Mouse (Mus musculus): ENCODE data around the gene Lif. TPM values are rescaled to one million over a fixed set of nuclear protein-coding genes. Genes with fewer than 3 reads are reported as not detected.

The Lif gene
- polyA plus RNA-seq, 1 experiment = 2.2 TPM

- 55% methylated on average over 28 of the region's 28 CpGs for WGBS
- Histone ChIP-seq H3K36me3 (ENCODE audit: control insufficient read depth, insufficient read depth, low read length) (no peaks in the 10 kb centered on the region), H3K27me3 (ENCODE audit: control insufficient read depth, insufficient read depth, low read length) (no peaks in the 10 kb centered on the region; the same call in 1 of the 2 replicates), H3K4me1 (replicated peaks; ENCODE audit: control insufficient read depth, insufficient read depth, low read length) (peaks cover 13% of the 10 kb centered on the region; the same call in 1 of the 2 replicates), H3K27ac (ENCODE audit: control insufficient read depth, insufficient read depth, low read length) (no peak overlapping the region), H3K4me3 (ENCODE audit: control insufficient read depth, insufficient read depth, low read length) (no peak overlapping the region)
- DNase-seq = peak; percentile 88
- TF ChIP-seq CTCF (IDR thresholded peaks at IDR 0.05; ENCODE audit: borderline replicate concordance, control insufficient read depth, extremely low read depth, insufficient read depth, low read length, poor library complexity) = peak; percentile 92
- TF ChIP-seq POLR2A (IDR thresholded peaks at IDR 0.05; ENCODE audit: control insufficient read depth, extremely low read depth, insufficient read depth, low read length, poor library complexity) = no peak
Observed at GRCm38 (mm10) chr11:4220443-4221400, 36.6 kb upstream of the Lif start.

- Histone ChIP-seq H3K27ac (ENCODE audit: control insufficient read depth, insufficient read depth, low read length) (no peak overlapping the region), H3K4me3 (ENCODE audit: control insufficient read depth, insufficient read depth, low read length) (no peak overlapping the region)
- 43% methylated on average over 17 of the region's 17 CpGs for WGBS
Observed at GRCm38 (mm10) chr11:4222046-4222950, 35.1 kb upstream of the Lif start.

GRCm38 (mm10) chr11:4223393-4224188 lies 33.8 kb upstream of the Lif start:
- no peaks in the 10 kb centered on the region for H3K36me3 ChIP-seq (ENCODE audit: control insufficient read depth, insufficient read depth, low read length)
- DNase-seq = no peak
- TF ChIP-seq CTCF (IDR thresholded peaks at IDR 0.05; ENCODE audit: borderline replicate concordance, control insufficient read depth, extremely low read depth, insufficient read depth, low read length, poor library complexity) (no peak), POLR2A (IDR thresholded peaks at IDR 0.05; ENCODE audit: control insufficient read depth, extremely low read depth, insufficient read depth, low read length, poor library complexity) (no peak)
- WGBS = 54% methylated on average over 7 of the region's 7 CpGs
- no peak overlapping the region for H3K27ac ChIP-seq (ENCODE audit: control insufficient read depth, insufficient read depth, low read length)
- peaks cover 5% of the 10 kb centered on the region; the same call in 1 of the 2 replicates for H3K4me1 ChIP-seq (replicated peaks; ENCODE audit: control insufficient read depth, insufficient read depth, low read length)
- no peaks in the 10 kb centered on the region; the same call in 1 of the 2 replicates for H3K27me3 ChIP-seq (ENCODE audit: control insufficient read depth, insufficient read depth, low read length)
- no peak overlapping the region for H3K4me3 ChIP-seq (ENCODE audit: control insufficient read depth, insufficient read depth, low read length)

More at GRCm38 (mm10) chr11:4222046-4222950, 35.1 kb upstream of the Lif start:
- Histone ChIP-seq H3K27me3 (ENCODE audit: control insufficient read depth, insufficient read depth, low read length) (no peaks in the 10 kb centered on the region; the same call in 1 of the 2 replicates), H3K4me1 (replicated peaks; ENCODE audit: control insufficient read depth, insufficient read depth, low read length) (peaks cover 13% of the 10 kb centered on the region; the same call in 1 of the 2 replicates), H3K36me3 (ENCODE audit: control insufficient read depth, insufficient read depth, low read length) (no peaks in the 10 kb centered on the region)
- TF ChIP-seq CTCF (IDR thresholded peaks at IDR 0.05; ENCODE audit: borderline replicate concordance, control insufficient read depth, extremely low read depth, insufficient read depth, low read length, poor library complexity) = no peak
- no peak for TF ChIP-seq POLR2A (IDR thresholded peaks at IDR 0.05; ENCODE audit: control insufficient read depth, extremely low read depth, insufficient read depth, low read length, poor library complexity)
- DNase-seq = no peak

DNA sequence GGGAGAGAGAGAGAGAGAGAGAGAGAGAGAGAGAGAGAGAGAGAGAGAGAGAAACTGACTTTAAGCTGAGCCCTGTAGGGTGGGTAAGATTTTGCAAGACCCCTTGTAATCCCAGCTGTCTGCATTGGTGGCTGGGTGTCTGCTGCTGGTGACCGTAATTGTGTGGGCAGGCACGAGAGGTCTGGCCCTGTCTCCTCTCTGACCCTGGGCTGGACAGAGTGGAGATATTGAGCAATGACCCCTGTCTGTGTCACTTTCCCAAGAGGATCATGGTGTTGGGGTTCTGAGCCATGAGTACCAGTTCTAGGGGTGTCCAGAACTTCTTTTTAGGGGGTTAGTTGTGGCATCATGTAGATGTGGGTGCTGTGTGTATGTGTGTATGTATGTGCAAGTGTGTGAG lies 33.1 kb upstream of the Lif start:
- Histone ChIP-seq H3K4me1 (replicated peaks; ENCODE audit: control insufficient read depth, insufficient read depth, low read length) (peaks cover 3% of the 10 kb centered on the region; the same call in 1 of the 2 replicates), H3K4me3 (ENCODE audit: control insufficient read depth, insufficient read depth, low read length) (no peak overlapping the region), H3K27me3 (ENCODE audit: control insufficient read depth, insufficient read depth, low read length) (no peaks in the 10 kb centered on the region), H3K36me3 (ENCODE audit: control insufficient read depth, insufficient read depth, low read length) (no peaks in the 10 kb centered on the region), H3K27ac (ENCODE audit: control insufficient read depth, insufficient read depth, low read length) (no peak overlapping the region)
- no peak for TF ChIP-seq POLR2A (IDR thresholded peaks at IDR 0.05; ENCODE audit: control insufficient read depth, extremely low read depth, insufficient read depth, low read length, poor library complexity)
- TF ChIP-seq CTCF (IDR thresholded peaks at IDR 0.05; ENCODE audit: borderline replicate concordance, control insufficient read depth, extremely low read depth, insufficient read depth, low read length, poor library complexity) = no peak
- no peak for DNase-seq
- 88% methylated on average over 2 of the region's 2 CpGs for WGBS

DNA sequence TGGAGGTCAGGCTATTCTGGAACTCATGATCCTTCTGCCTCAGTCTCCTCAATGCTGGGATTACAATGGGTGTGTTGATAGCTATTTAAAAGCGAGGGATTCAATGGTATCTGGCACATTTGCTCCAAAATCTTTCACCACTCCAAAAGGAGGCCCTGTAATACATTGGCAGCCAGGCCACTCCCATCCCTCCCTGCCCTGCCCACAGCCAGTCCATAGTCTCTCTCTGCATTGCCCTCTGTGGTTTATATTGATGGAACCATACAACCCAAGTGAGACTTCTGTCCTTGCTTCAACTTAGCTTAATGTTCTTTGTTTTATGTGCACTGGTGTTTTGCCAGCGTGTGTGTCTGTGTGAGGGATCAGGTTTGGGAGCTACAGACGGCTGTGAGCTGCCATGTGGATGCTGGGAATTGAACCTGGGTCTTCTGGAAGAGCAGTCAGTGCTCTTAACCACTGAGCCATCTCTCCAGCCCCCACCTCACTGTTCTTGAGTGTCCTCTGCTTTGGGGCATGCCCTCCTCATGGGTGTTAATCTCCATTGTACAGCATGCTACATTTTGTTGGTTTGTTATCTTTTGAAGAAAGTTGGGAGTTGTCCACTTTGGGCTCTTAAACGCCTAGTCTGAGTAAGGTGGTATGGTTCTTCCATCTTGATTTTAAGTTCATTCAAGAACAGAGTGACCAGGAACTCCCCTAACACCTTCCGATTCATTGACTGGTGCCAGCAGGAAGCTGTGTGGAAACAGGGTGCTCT lies 30.6 kb upstream of the Lif start:
- no peak overlapping the region for H3K4me3 ChIP-seq (ENCODE audit: control insufficient read depth, insufficient read depth, low read length)
- H3K4me1 ChIP-seq (replicated peaks; ENCODE audit: control insufficient read depth, insufficient read depth, low read length) = no peaks in the 10 kb centered on the region
- no peaks in the 10 kb centered on the region for H3K27me3 ChIP-seq (ENCODE audit: control insufficient read depth, insufficient read depth, low read length)
- TF ChIP-seq CTCF (IDR thresholded peaks at IDR 0.05; ENCODE audit: borderline replicate concordance, control insufficient read depth, extremely low read depth, insufficient read depth, low read length, poor library complexity) = no peak
- no peak for TF ChIP-seq POLR2A (IDR thresholded peaks at IDR 0.05; ENCODE audit: control insufficient read depth, extremely low read depth, insufficient read depth, low read length, poor library complexity)
- no peak for DNase-seq
- no peaks in the 10 kb centered on the region for H3K36me3 ChIP-seq (ENCODE audit: control insufficient read depth, insufficient read depth, low read length)
- WGBS = 94% methylated on average over 5 of the region's 5 CpGs
- no peak overlapping the region for H3K27ac ChIP-seq (ENCODE audit: control insufficient read depth, insufficient read depth, low read length)
